Mouse (Mus musculus) neural tube, embryonic 11.5 days (tissue): ENCODE results near the gene Kcng3. TPM values are rescaled to one million over a fixed set of nuclear protein-coding genes. Genes with fewer than 3 reads are reported as not detected.

Source experiments
- ATAC-seq: fragments of 200-750 bp; cut with Nextera tagmentation; 2 replicates; pipeline ENCODE4 v1.8.0; 2017; ENCODE audit warnings: moderate number of reproducible peaks, mild to moderate bottlenecking, moderate TSS enrichment, moderate library complexity; ENCODE audit not compliant: insufficient read depth, low FRiP score, low TSS enrichment
- DNase-seq: peaks from one replicate; pipeline ENCODE4 v3.0.0-alpha.2; 2015; ENCODE audit warnings: low spot score
- H3K27ac ChIP-seq: fragments of 300-500 bp; sonication (generic); 2 replicates; pipeline ENCODE4 v1.5.1; 2014; ENCODE audit warnings: low read depth, mild to moderate bottlenecking, low read length
- H3K27me3 ChIP-seq: fragments of 300-500 bp; sonication (generic); 2 replicates; pipeline ENCODE4 v1.6.1; 2014; ENCODE audit warnings: mild to moderate bottlenecking, low read length, mixed read lengths; ENCODE audit not compliant: control insufficient read depth, insufficient read depth
- H3K36me3 ChIP-seq: fragments of 300-500 bp; sonication (generic); 2 replicates; pipeline ENCODE4 v1.6.1; 2014; ENCODE audit warnings: mild to moderate bottlenecking, low read length, moderate library complexity, mixed read lengths; ENCODE audit not compliant: control insufficient read depth, insufficient read depth
- H3K4me1 ChIP-seq: fragments of 300-500 bp; sonication (generic); 2 replicates; pipeline ENCODE4 v1.6.1; 2014; ENCODE audit warnings: low read length, mixed read lengths; ENCODE audit not compliant: control insufficient read depth, insufficient read depth
- H3K4me2 ChIP-seq: fragments of 300-500 bp; sonication (generic); 2 replicates; pipeline ENCODE4 v1.6.1; 2014; ENCODE audit warnings: low read depth, mild to moderate bottlenecking, moderate library complexity
- H3K4me3 ChIP-seq: fragments of 300-500 bp; sonication (generic); 2 replicates; pipeline ENCODE4 v1.5.1; 2014; ENCODE audit warnings: low read depth, low read length
- H3K9ac ChIP-seq: fragments of 300-500 bp; sonication (generic); 2 replicates; pipeline ENCODE4 v1.6.1; 2014; ENCODE audit warnings: mild to moderate bottlenecking, low read length
- H3K9me3 ChIP-seq: fragments of 300-500 bp; sonication (generic); 2 replicates; pipeline ENCODE4 v1.6.1; 2016; ENCODE audit warnings: low read length; ENCODE audit not compliant: control insufficient read depth
- WGBS: fragments of 180-500 bp; shearing (Covaris S2); extraction: QIAGEN DNeasy Blood & Tissue Kit; methylation state at CpG from one replicate; pipeline ENCODE4 v1.1.7; 2014; 5-methylcytosine and 5-hydroxymethylcytosine counted together
- polyA plus RNA-seq: library from polyadenylated mRNA; unstranded; fragments of >200 nt; fragmentation: Nextera tagmentation; extraction: Ambion mirVana; gene quantifications from 2 replicates; pipeline ENCODE4 v1.2.1, GENCODE M21; 2014

Gene Kcng3
- polyA plus RNA-seq, 1 experiment from 2014 or later = not detected

GRCm38 (mm10) chr17:83554997-83555396, 76.7 kb downstream of the Kcng3 start:
- no peak overlapping the region for H3K27ac ChIP-seq
- H3K4me2 ChIP-seq = no peak overlapping the region
- H3K36me3 ChIP-seq = no peaks in the 10 kb centered on the region
- no peaks in the 10 kb centered on the region for H3K4me1 ChIP-seq
- no peak overlapping the region for H3K9ac ChIP-seq
- H3K4me3 ChIP-seq = no peak overlapping the region
- H3K9me3 ChIP-seq = no peaks in the 10 kb centered on the region
- no peak for ATAC-seq
- H3K27me3 ChIP-seq = no peaks in the 10 kb centered on the region
- no peak for DNase-seq
- 85% methylated on average over 7 of the region's 7 CpGs for WGBS

GRCm38 (mm10) chr17:83548501-83549233, 83.0 kb downstream of the Kcng3 start:
- Histone ChIP-seq H3K36me3 (no peaks in the 10 kb centered on the region), H3K9me3 (no peaks in the 10 kb centered on the region), H3K9ac (no peak overlapping the region), H3K4me3 (no peak overlapping the region), H3K27ac (no peak overlapping the region), H3K4me1 (peaks cover 7% of the 10 kb centered on the region; the same call in 1 of the 2 replicates), H3K4me2 (no peak overlapping the region), H3K27me3 (peaks cover 10% of the 10 kb centered on the region; the same call in 1 of the 2 replicates)
- DNase-seq = no peak
- ATAC-seq = no peak
- WGBS = 32% methylated on average over 12 of the region's 12 CpGs

GRCm38 (mm10) chr17:83547145-83547544, 84.5 kb downstream of the Kcng3 start:
- H3K27me3 ChIP-seq = peaks cover 10% of the 10 kb centered on the region; the same call in 1 of the 2 replicates
- no peak for ATAC-seq
- H3K27ac ChIP-seq = no peak overlapping the region
- no peak overlapping the region for H3K9ac ChIP-seq
- WGBS = 42% methylated on average over 10 of the region's 10 CpGs
- no peak for DNase-seq
- no peak overlapping the region for H3K4me2 ChIP-seq
- H3K9me3 ChIP-seq = no peaks in the 10 kb centered on the region
- H3K4me1 ChIP-seq = peaks cover 7% of the 10 kb centered on the region; the same call in 1 of the 2 replicates
- no peaks in the 10 kb centered on the region for H3K36me3 ChIP-seq
- H3K4me3 ChIP-seq = no peak overlapping the region

GRCm38 (mm10) chr17:83545756-83546742, 85.6 kb downstream of the Kcng3 start:
- 6% methylated on average over 35 of the region's 35 CpGs for WGBS
- H3K9ac ChIP-seq = peak overlapping the region; percentile 32
- H3K27ac ChIP-seq = peak overlapping the region; percentile 54; the same call in 1 of the 2 replicates

GRCm38 (mm10) chr17:83545259-83545658, 86.4 kb downstream of the Kcng3 start:
- no peaks in the 10 kb centered on the region for H3K9me3 ChIP-seq
- H3K4me1 ChIP-seq = peaks cover 7% of the 10 kb centered on the region; the same call in 1 of the 2 replicates
- H3K36me3 ChIP-seq = no peaks in the 10 kb centered on the region
- 76% methylated on average over 6 of the region's 6 CpGs for WGBS
- H3K4me2 ChIP-seq = peak overlapping the region; percentile 42; the same call in 1 of the 2 replicates
- H3K27me3 ChIP-seq = peaks cover 10% of the 10 kb centered on the region; the same call in 1 of the 2 replicates
- DNase-seq (no peak), ATAC-seq (0 out of 2 replicates have a peak, but pooled peaks have one; percentile 22)
- no peak overlapping the region; the same call in 1 of the 2 replicates for H3K4me3 ChIP-seq
- H3K9ac ChIP-seq = no peak overlapping the region
- no peak overlapping the region for H3K27ac ChIP-seq

More at GRCm38 (mm10) chr17:83545756-83546742, 85.6 kb downstream of the Kcng3 start:
- peak overlapping the region; percentile 42 for H3K4me2 ChIP-seq
- ATAC-seq (peak; percentile 50; the same call in 1 of the 2 replicates), DNase-seq (peak; percentile 57)
- H3K4me3 ChIP-seq = peak overlapping the region; percentile 26
- H3K4me1 ChIP-seq = peaks cover 7% of the 10 kb centered on the region; the same call in 1 of the 2 replicates
- no peaks in the 10 kb centered on the region for H3K9me3 ChIP-seq
- peaks cover 10% of the 10 kb centered on the region; the same call in 1 of the 2 replicates for H3K27me3 ChIP-seq
- no peaks in the 10 kb centered on the region for H3K36me3 ChIP-seq

GRCm38 (mm10) chr17:83542424-83542823, 89.3 kb downstream of the Kcng3 start:
- no peak overlapping the region for H3K4me3 ChIP-seq
- H3K9ac ChIP-seq = no peak overlapping the region
- H3K27me3 ChIP-seq = peaks cover 10% of the 10 kb centered on the region; the same call in 1 of the 2 replicates
- WGBS = 97% methylated on average over 2 of the region's 2 CpGs
- ATAC-seq (no peak), DNase-seq (no peak)
- H3K9me3 ChIP-seq = no peaks in the 10 kb centered on the region
- no peak overlapping the region for H3K27ac ChIP-seq
- no peaks in the 10 kb centered on the region for H3K36me3 ChIP-seq
- peaks cover 7% of the 10 kb centered on the region; the same call in 1 of the 2 replicates for H3K4me1 ChIP-seq
- no peak overlapping the region for H3K4me2 ChIP-seq

GRCm38 (mm10) chr17:83539262-83540037, 92.2 kb downstream of the Kcng3 start:
- WGBS = 80% methylated on average over 12 of the region's 12 CpGs
- DNase-seq = no peak

GRCm38 (mm10) chr17:83538694-83539093, 93.0 kb downstream of the Kcng3 start:
- no peak overlapping the region for H3K27ac ChIP-seq
- H3K36me3 ChIP-seq = no peaks in the 10 kb centered on the region
- no peak overlapping the region for H3K4me2 ChIP-seq
- H3K27me3 ChIP-seq = no peaks in the 10 kb centered on the region
- ATAC-seq = no peak
- no peak overlapping the region for H3K9ac ChIP-seq
- no peak overlapping the region for H3K4me3 ChIP-seq
- DNase-seq = no peak
- 78% methylated on average over 1 of the region's 1 CpGs for WGBS
- H3K4me1 ChIP-seq = no peaks in the 10 kb centered on the region
- no peaks in the 10 kb centered on the region for H3K9me3 ChIP-seq

More at GRCm38 (mm10) chr17:83539262-83540037, 92.2 kb downstream of the Kcng3 start:
- no peak for ATAC-seq
- H3K4me1 ChIP-seq = no peaks in the 10 kb centered on the region
- H3K9me3 ChIP-seq = no peaks in the 10 kb centered on the region
- H3K4me3 ChIP-seq = no peak overlapping the region
- no peak overlapping the region for H3K9ac ChIP-seq
- no peak overlapping the region for H3K4me2 ChIP-seq
- H3K27ac ChIP-seq = no peak overlapping the region
- H3K36me3 ChIP-seq = no peaks in the 10 kb centered on the region
- no peaks in the 10 kb centered on the region for H3K27me3 ChIP-seq
